Mouse (Mus musculus) myocyte (in vitro differentiated cells): Measurements from ENCODE around the gene Olfr543. TPM values are rescaled to one million over a fixed set of nuclear protein-coding genes. Genes with fewer than 3 reads are reported as not detected.

Experiments used
- H3K27me3 ChIP-seq: one replicate; pipeline ENCODE4 v1.6.1; 2011; ENCODE audit not compliant: control insufficient read depth, insufficient read depth, insufficient read length
- H3K36me3 ChIP-seq: one replicate; pipeline ENCODE4 v1.6.1; 2011; ENCODE audit not compliant: control insufficient read depth, insufficient read depth
- H3K4me2 ChIP-seq: one replicate; pipeline ENCODE4 v1.6.1; 2011; ENCODE audit warnings: low read depth, control low read depth
- H3K4me3 ChIP-seq: one replicate; pipeline ENCODE4 v1.5.1; 2011; ENCODE audit warnings: mild to moderate bottlenecking, control low read depth, moderate library complexity
- H3K79me2 ChIP-seq: one replicate; pipeline ENCODE4 v1.6.1; 2011; ENCODE audit not compliant: control insufficient read depth, insufficient read depth
- H3ac ChIP-seq: one replicate; pipeline ENCODE4 v1.6.1; 2011; ENCODE audit not compliant: control insufficient read depth, insufficient read length
- CEBPB ChIP-seq: IDR thresholded peaks from 2 replicates; pipeline ENCODE4 v1.6.1; 2011; ENCODE audit warnings: mild to moderate bottlenecking, moderate library complexity; ENCODE audit not compliant: poor library complexity, insufficient read depth, severe bottlenecking
- E2F4 ChIP-seq: IDR thresholded peaks from one replicate; pipeline ENCODE4 v1.6.1; 2011; ENCODE audit warnings: mild to moderate bottlenecking, control low read depth, moderate library complexity; ENCODE audit not compliant: insufficient read depth
- MAX ChIP-seq: IDR thresholded peaks from one replicate; pipeline ENCODE4 v1.6.1; 2011; ENCODE audit warnings: low read depth, mild to moderate bottlenecking, control low read depth
- MYOD1 ChIP-seq, 3 experiments: IDR thresholded peaks; one replicate each; pipeline ENCODE4 v1.6.1; 2011; ENCODE audit warnings: control low read depth in 2 of 3, low read depth in 2 of 3, mild to moderate bottlenecking in 2 of 3, moderate library complexity in 1 of 3; ENCODE audit not compliant: insufficient read length in 2 of 3, control insufficient read depth in 1 of 3
- MYOG ChIP-seq, 3 experiments: IDR thresholded peaks; one replicate each; pipeline ENCODE4 v1.6.1; 2011; ENCODE audit warnings: control low read depth in 2 of 3, low read depth in 2 of 3, mild to moderate bottlenecking in 2 of 3; ENCODE audit not compliant: insufficient read length in 2 of 3, control insufficient read depth in 1 of 3, insufficient read depth in 1 of 3
- POLR2A ChIP-seq: IDR thresholded peaks from one replicate; pipeline ENCODE4 v1.6.1; 2011; ENCODE audit warnings: low read depth, mild to moderate bottlenecking, control low read depth, moderate library complexity; ENCODE audit not compliant: insufficient read length
- POLR2AphosphoS2 ChIP-seq: IDR thresholded peaks from one replicate; pipeline ENCODE4 v1.6.1; 2011; ENCODE audit warnings: low read depth, control low read depth; ENCODE audit not compliant: insufficient read length
- REST ChIP-seq: IDR thresholded peaks from one replicate; pipeline ENCODE4 v1.6.1; 2011; ENCODE audit warnings: mild to moderate bottlenecking, control low read depth, moderate library complexity; ENCODE audit not compliant: insufficient read depth, insufficient read length
- SRF ChIP-seq: IDR thresholded peaks from one replicate; pipeline ENCODE4 v1.6.1; 2011; ENCODE audit warnings: low read depth; ENCODE audit not compliant: control insufficient read depth, insufficient read length
- TCF12 ChIP-seq: IDR thresholded peaks from one replicate; pipeline ENCODE4 v1.6.1; 2011; ENCODE audit warnings: mild to moderate bottlenecking, control low read depth; ENCODE audit not compliant: poor library complexity, insufficient read depth, severe bottlenecking
- TCF3 ChIP-seq: IDR thresholded peaks from one replicate; pipeline ENCODE4 v1.6.1; 2011; ENCODE audit warnings: low read depth, control low read depth; ENCODE audit not compliant: insufficient read length
- USF1 ChIP-seq: IDR thresholded peaks from one replicate; pipeline ENCODE4 v1.6.1; 2011; ENCODE audit warnings: low read depth, mild to moderate bottlenecking, control low read depth, moderate library complexity
- polyA plus RNA-seq: library from polyadenylated mRNA; unstranded; fragments of >200 nt; fragmentation: generic; extraction: Trizol; gene quantifications from one replicate; pipeline ENCODE4 v1.2.1, GENCODE M21; 2012; ENCODE audit warnings: missing spikeins

The Olfr543 gene
- polyA plus RNA-seq, 1 experiment, result not detected

DNA sequence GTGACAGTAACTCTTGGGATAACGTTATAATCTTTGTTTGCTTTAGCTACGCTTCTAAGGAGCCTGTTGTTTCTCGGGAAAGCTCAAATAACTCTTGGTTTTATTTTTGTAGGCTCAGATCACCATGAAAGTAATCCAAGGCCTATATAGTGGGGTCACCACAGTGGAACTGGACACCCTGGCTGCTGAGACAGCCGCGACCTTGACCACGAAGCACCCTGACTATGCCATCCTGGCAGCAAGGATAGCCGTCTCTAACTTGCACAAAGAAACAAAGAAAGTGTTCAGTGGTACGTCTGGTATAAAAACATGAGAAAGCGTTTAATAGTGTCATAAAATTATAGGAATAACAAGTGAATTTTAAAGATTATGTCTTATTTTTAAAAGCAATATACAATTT lies 35.0 kb downstream of the Olfr543 start:
- H3K79me2 ChIP-seq, result peaks cover 30% of the 10 kb centered on the region
- H3K36me3 ChIP-seq, result peaks cover 15% of the 10 kb centered on the region
- H3K27me3 ChIP-seq, result no peaks in the 10 kb centered on the region
- no peak overlapping the region for H3K4me3 ChIP-seq
- TF ChIP-seq SRF, result no peak
- peak in 1 of 3 experiments; percentile 34 for TF ChIP-seq MYOD1 (IDR thresholded peaks at IDR 0.05; ENCODE audit: control insufficient read depth in 1 of 3, insufficient read length in 2 of 3, low read depth in 2 of 3)
- TF ChIP-seq MYOG (IDR thresholded peaks at IDR 0.05; ENCODE audit: control insufficient read depth in 1 of 3, insufficient read depth in 1 of 3, insufficient read length in 2 of 3, low read depth in 2 of 3), result peak in 1 of 3 experiments; percentile 27
- no peak overlapping the region for H3ac ChIP-seq
- H3K4me2 ChIP-seq, result peak overlapping the region; percentile 6

DNA sequence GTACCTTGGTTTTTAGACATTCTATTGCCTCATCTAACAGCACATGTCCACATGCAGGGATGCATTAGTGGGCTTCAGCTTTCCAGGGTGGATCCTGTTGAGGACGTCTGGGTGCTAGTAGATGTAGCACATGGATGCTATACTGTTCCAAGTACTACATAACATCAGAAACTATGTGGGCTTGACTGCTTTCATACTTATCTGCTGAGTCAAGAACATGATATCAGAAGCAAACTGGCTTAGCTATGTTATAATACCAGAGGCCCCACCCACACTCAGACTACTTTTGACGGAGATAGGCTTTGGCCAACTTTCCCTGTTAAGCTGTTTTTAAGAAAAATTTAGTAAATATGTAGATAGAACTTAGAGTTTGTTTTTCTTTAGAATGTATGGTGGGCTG lies 37.2 kb downstream of the Olfr543 start:
- Histone ChIP-seq H3K36me3 (peaks cover 2% of the 10 kb centered on the region), H3K4me2 (peak overlapping the region; percentile 28), H3K4me3 (no peak overlapping the region), H3K27me3 (no peaks in the 10 kb centered on the region), H3K79me2 (peaks cover 30% of the 10 kb centered on the region), H3ac (no peak overlapping the region)
- no peak for TF ChIP-seq MYOG (IDR thresholded peaks at IDR 0.05; ENCODE audit: control insufficient read depth in 1 of 3, insufficient read depth in 1 of 3, insufficient read length in 2 of 3, low read depth in 2 of 3)
- no peak for TF ChIP-seq MAX
- TF ChIP-seq TCF12, result no peak
- TF ChIP-seq TCF3, result no peak
- no peak for TF ChIP-seq E2F4
- no peak for TF ChIP-seq USF1
- TF ChIP-seq POLR2A, result no peak
- no peak for TF ChIP-seq SRF
- TF ChIP-seq REST, result no peak
- TF ChIP-seq MYOD1 (IDR thresholded peaks at IDR 0.05; ENCODE audit: control insufficient read depth in 1 of 3, insufficient read length in 2 of 3, low read depth in 2 of 3), result no peak
- no peak for TF ChIP-seq CEBPB
- TF ChIP-seq POLR2AphosphoS2, result no peak

DNA sequence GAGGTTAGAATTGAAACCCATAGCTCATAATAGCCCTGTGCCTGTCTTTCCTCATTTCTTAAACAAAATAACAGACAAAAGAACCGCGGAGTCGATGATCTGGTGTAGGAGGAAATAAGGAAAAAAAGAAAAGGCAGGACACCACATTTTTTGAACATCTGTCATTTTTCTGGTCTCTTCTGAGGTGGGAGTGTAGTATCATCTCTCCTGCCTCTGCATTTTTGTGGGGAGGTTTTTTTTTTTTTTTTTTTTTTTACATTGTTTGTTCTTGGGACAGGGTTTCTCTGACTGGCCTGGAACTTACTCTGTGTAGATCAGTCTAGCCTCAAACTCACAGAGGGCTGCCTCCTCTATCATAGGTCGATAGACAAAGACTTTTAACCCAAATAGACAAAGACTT lies 39.0 kb downstream of the Olfr543 start:
- Histone ChIP-seq H3K79me2 (peaks cover 30% of the 10 kb centered on the region), H3ac (peak overlapping the region; percentile 22), H3K36me3 (no peaks in the 10 kb centered on the region), H3K4me2 (peak overlapping the region; percentile 86), H3K27me3 (no peaks in the 10 kb centered on the region), H3K4me3 (peak overlapping the region; percentile 93)
- TF ChIP-seq SRF (no peak), USF1 (no peak), POLR2AphosphoS2 (no peak), POLR2A (no peak), TCF3 (no peak), MYOG (IDR thresholded peaks at IDR 0.05; ENCODE audit: control insufficient read depth in 1 of 3, insufficient read depth in 1 of 3, insufficient read length in 2 of 3, low read depth in 2 of 3) (no peak), CEBPB (no peak), MAX (no peak), E2F4 (no peak), TCF12 (no peak), REST (no peak), MYOD1 (IDR thresholded peaks at IDR 0.05; ENCODE audit: control insufficient read depth in 1 of 3, insufficient read length in 2 of 3, low read depth in 2 of 3) (no peak)

DNA sequence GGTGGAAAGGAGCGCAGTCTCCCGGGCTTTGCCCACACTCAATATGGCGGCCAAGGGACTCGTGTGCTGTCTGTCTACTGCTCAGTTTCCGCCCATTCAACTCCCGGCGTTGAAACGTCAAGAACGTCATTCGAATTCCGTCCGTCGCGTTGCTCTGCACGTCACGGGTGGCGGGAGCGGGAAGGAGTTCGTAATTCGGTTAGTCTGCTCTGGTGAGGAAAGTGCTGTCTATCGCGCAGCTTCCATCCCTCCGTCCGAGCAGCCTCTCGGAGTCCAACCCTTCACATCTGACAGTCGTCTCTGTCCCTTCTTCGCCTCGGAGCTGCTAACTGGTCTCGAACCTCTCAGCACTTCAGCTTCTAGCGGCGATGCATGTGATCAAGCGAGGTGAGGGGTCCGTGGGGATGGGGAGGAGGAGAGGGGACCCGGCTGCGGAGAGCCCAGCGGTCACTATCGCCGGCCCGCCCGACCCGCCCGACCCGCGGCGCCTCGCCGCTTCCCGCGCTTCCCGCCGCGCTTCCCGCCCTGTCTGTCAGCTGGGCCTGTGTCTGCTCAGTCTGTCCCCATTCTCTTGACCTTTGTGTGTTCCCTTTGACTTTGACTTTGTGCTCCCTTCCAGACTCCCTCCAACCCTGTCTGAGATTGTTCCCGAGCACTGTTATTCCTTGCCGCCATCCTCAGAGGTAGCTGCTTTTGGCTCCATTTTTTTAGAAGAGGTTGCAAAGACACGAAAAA lies 39.7 kb downstream of the Olfr543 start, which contains the start of gene Rrm1:
Gene Rrm1, plus strand, starts transcription at position 39 of the 735 bp plus-strand sequence.
- no peaks in the 10 kb centered on the region for H3K36me3 ChIP-seq
- peak within 1 kb of the TSS; percentile 22 for H3ac ChIP-seq
- H3K79me2 ChIP-seq, result peaks cover 30% of the 10 kb centered on the region
- H3K27me3 ChIP-seq, result no peaks in the 10 kb centered on the region
- TF ChIP-seq REST, result no peak
- TF ChIP-seq CEBPB, result no peak
- TF ChIP-seq POLR2A, result peak; percentile 73
- TF ChIP-seq TCF12, result no peak
- TF ChIP-seq SRF, result peak; percentile 80
- TF ChIP-seq E2F4, result peak; percentile 94
- TF ChIP-seq TCF3, result no peak
- TF ChIP-seq USF1, result no peak
- peak; percentile 67 for TF ChIP-seq POLR2AphosphoS2
- no peak for TF ChIP-seq MAX
- no peak for TF ChIP-seq MYOG (IDR thresholded peaks at IDR 0.05; ENCODE audit: control insufficient read depth in 1 of 3, insufficient read depth in 1 of 3, insufficient read length in 2 of 3, low read depth in 2 of 3)
- peak within 1 kb of the TSS; percentile 93 for H3K4me3 ChIP-seq
- H3K4me2 ChIP-seq, result peak within 1 kb of the TSS; percentile 86
